Mouse (Mus musculus) CH12.LX (cell line): ENCODE measurements around the gene Gm6460. TPM values are rescaled to one million over a fixed set of nuclear protein-coding genes. Genes with fewer than 3 reads are reported as not detected.
"Not testable (repeated sequence)": the region's sequence is repeated elsewhere in the genome, so short reads cannot be mapped to it uniquely, and the experiment has no call there.

ENCODE experiments used
- DNase-seq: peaks from one replicate; pipeline ENCODE4 v3.0.0-alpha.2; 2013; ENCODE audit errors: extremely low read depth
- H3K27ac ChIP-seq: 2 replicates; pipeline ENCODE4 v1.5.1; 2012; ENCODE audit warnings: low read depth, mild to moderate bottlenecking, control low read depth, moderate library complexity; ENCODE audit not compliant: insufficient read depth
- H3K27me3 ChIP-seq: replicated peaks from 2 replicates; pipeline ENCODE3; 2012; ENCODE audit warnings: inconsistent platforms
- H3K36me3 ChIP-seq, 2 experiments: replicated peaks in 1 of 2; 2 replicates each; pipeline versions ENCODE3 to v1.6.1; 2012; ENCODE audit warnings: inconsistent platforms in 1 of 2, low read length in 1 of 2, mild to moderate bottlenecking in 1 of 2, mixed read lengths in 1 of 2, moderate library complexity in 1 of 2; ENCODE audit not compliant: control insufficient read depth in 1 of 2, insufficient read depth in 1 of 2
- H3K4me1 ChIP-seq, 2 experiments: 2 replicates each; pipeline ENCODE4 v1.6.1; 2012; ENCODE audit warnings: inconsistent platforms in 1 of 2, moderate library complexity in 1 of 2; ENCODE audit not compliant: insufficient read depth in 2 of 2, control insufficient read depth in 1 of 2
- H3K4me2 ChIP-seq: 2 replicates; pipeline ENCODE4 v1.6.1; 2012; ENCODE audit warnings: low read depth, mild to moderate bottlenecking, control low read depth; ENCODE audit not compliant: poor library complexity, insufficient read depth, severe bottlenecking
- H3K4me3 ChIP-seq, 3 experiments: fragments of 150-350 bp in 1 of 3; sonication (generic) in 1 of 3; replicated peaks in 1 of 3; 2 replicates each; pipeline versions ENCODE3 to v1.5.1; 2011 to 2012; ENCODE audit warnings: low read depth in 2 of 3, low read length in 2 of 3, mild to moderate bottlenecking in 2 of 3, moderate library complexity in 2 of 3, control low read depth in 1 of 3, improper control_type of control experiment in 1 of 3, inconsistent platforms in 1 of 3, mixed read lengths in 1 of 3; ENCODE audit not compliant: poor library complexity in 1 of 3
- H3K79me2 ChIP-seq: replicated peaks from 2 replicates; pipeline ENCODE4 v1.6.1; 2012; ENCODE audit warnings: mild to moderate bottlenecking, moderate library complexity; ENCODE audit not compliant: control insufficient read depth, poor library complexity, insufficient read depth, severe bottlenecking; ENCODE audit errors: extremely low read depth
- H3K9ac ChIP-seq: 2 replicates; pipeline ENCODE4 v1.6.1; 2012; ENCODE audit warnings: low read depth, mild to moderate bottlenecking, control low read depth, moderate library complexity; ENCODE audit not compliant: insufficient read depth
- H3K9me3 ChIP-seq: replicated peaks from 2 replicates; pipeline ENCODE3; 2012; ENCODE audit warnings: low read length, inconsistent platforms, mixed read lengths
- dilution Hi-C: fragments of 300-500 bp; cut with MboI; formaldehyde crosslinking; loops from 2 replicates; pipeline ENCODE4 v1.14.3; 2020; ENCODE audit warnings: low sequenced_read_pairs; ENCODE audit not compliant: extremely low pct_unique_long_range_greater_than_20kb, extremely low pct_ligation_motif_present
- in situ Hi-C: fragments of 300-500 bp; cut with MboI; formaldehyde crosslinking; loops from 3 replicates; pipeline ENCODE4 v1.14.3; 2019; ENCODE audit warnings: low sequenced_read_pairs, low pct_ligation_motif_present, low pct_unique_long_range_greater_than_20kb, mixed read lengths
- polyA plus RNA-seq: library from polyadenylated mRNA; unstranded; fragments of >175 nt; gene quantifications from 2 replicates; pipeline ENCODE4 v1.2.1, GENCODE M21; 2012; ENCODE audit warnings: low read depth; ENCODE audit not compliant: insufficient read length
- total RNA-seq, 2 experiments: library from RNA; depleted of rRNA; stranded (reverse); fragments of 300-350 nt in 1 of 2; fragments of >200 nt in 1 of 2; gene quantifications; 2 replicates each; pipeline ENCODE4 v1.2.3; 2012 to 2014

Gene Gm6460
- total RNA-seq (2012; rRNA removed) (0.76 TPM in 1 of 2 replicates, not detected in the other), total RNA-seq (2014; rRNA removed) (0.36 TPM in 1 of 2 replicates, not detected in the other), polyA plus RNA-seq (0.79 TPM in 1 of 2 replicates, not detected in the other)

DNA sequence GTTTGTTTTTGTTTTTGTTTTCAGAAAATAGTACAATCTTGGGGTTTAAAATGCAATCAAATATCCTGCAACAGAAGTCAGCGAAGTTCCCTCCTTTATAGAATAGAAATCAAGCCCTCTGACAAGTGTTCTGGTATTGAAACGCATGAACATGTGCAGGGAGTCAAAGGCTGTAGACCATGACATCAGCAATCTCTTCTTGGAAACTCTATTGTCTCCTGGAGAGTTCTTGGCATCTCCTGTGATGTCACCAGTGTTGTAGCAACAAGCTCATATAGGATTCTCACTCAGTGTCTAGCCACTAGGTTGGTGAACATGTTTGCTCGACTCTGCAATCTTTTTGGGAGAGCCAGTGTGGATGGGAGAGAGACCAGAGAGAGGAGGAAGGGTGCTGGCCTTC lies at the start of gene Gm6460:
Gene Gm6460 (plus strand): TSS at position 301 of the 400 bp plus-strand sequence.
- not testable (repeated sequence) for H3K36me3 ChIP-seq

More for the DNA sequence above, at the start of gene Gm6460:
- in situ Hi-C loops, H3K27ac ChIP-seq, H3K79me2 ChIP-seq, H3K27me3 ChIP-seq, H3K4me2 ChIP-seq, H3K9ac ChIP-seq, H3K9me3 ChIP-seq, dilution Hi-C loops, H3K4me3 ChIP-seq, H3K4me1 ChIP-seq, DNase-seq: not testable (repeated sequence)

Other genes with a start within 250 kb of the Gm6460 start
- gene Gm8897, start 178.5 kb upstream of the Gm6460 start, total RNA-seq (2012; rRNA removed), result 1.4 and 4.6 TPM in 2 replicates
- gene Gm8897, start 178.5 kb upstream of the Gm6460 start, total RNA-seq (2014; rRNA removed), result not detected in 2 replicates
- gene Gm8897, start 178.5 kb upstream of the Gm6460 start, polyA plus RNA-seq, result 1.1 TPM in 1 of 2 replicates, not detected in the other
- 0.34 and 0.88 TPM in 2 replicates for gene Gm8906, start 92.2 kb upstream of the Gm6460 start, total RNA-seq (2012; rRNA removed)
- 0.26 TPM in 1 of 2 replicates, not detected in the other for gene Gm8906, start 92.2 kb upstream of the Gm6460 start, total RNA-seq (2014; rRNA removed)
- gene Gm8906, start 92.2 kb upstream of the Gm6460 start, polyA plus RNA-seq, result not detected in 2 replicates
- gene Gm8922, start 87.0 kb downstream of the Gm6460 start, total RNA-seq (2012; rRNA removed), result 0.34 TPM in 1 of 2 replicates, not detected in the other
- 0.21 and 0.34 TPM in 2 replicates for gene Gm8922, start 87.0 kb downstream of the Gm6460 start, total RNA-seq (2014; rRNA removed)
- not detected in 2 replicates for gene Gm8922, start 87.0 kb downstream of the Gm6460 start, polyA plus RNA-seq
- gene Gm8926, start 175.6 kb downstream of the Gm6460 start, total RNA-seq (2012; rRNA removed), result 1.1 and 2.4 TPM in 2 replicates
- not detected in 2 replicates for gene Gm8926, start 175.6 kb downstream of the Gm6460 start, total RNA-seq (2014; rRNA removed)
- not detected in 2 replicates for gene Gm8926, start 175.6 kb downstream of the Gm6460 start, polyA plus RNA-seq